Mouse (Mus musculus): Measurements from ENCODE around the gene Sdk2.

Gene Sdk2

DNA sequence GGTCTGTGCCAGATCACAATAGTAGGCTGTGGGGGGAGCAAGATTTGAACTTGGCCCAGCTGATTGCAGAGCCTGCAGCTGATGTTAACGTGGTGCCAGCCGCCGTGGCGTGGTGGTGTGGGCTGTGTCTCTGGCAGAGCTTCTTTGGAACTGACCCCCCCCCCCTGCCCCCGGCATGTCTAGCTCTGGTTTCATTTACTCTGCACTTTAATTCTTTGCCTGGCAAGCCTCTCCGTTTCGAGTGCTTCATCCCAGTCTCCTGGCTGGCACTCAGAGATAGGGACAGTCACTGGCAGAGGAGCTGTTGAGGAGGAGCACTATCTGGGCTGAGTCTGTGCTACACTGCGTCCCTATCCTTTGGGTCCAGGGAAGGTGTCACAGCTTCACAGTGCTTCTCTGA, 75.0 kb downstream of the Sdk2 start:
- no peak for DNase-seq (ENCODE audit: low spot score in 2 of 2)

- DNase-seq (ENCODE audit: low spot score in 2 of 2): peak in 1 of 2 experiments; percentile 50
Observed at GRCm38 (mm10) chr11:113990466-113990865, 76.4 kb downstream of the Sdk2 start.

DNA sequence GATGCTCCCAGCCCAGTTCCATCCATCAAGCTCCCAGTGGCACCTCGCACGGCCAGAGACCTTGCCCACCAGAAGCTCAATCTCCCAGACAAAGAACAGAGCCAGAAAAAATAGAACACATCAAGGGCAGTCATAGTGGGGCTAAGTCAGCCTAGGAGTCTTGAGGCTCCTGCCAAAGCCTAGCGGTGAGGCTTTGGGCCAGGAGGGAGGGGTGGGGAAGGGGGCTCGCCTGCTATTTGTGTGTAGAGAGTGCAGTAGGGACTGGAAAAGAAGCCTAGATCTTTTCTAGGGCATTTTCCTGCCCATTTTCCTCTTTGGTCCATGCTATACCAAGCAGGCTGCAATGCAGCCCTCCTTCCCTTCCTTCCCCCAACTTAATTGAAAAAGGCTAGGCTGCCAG, 76.8 kb downstream of the Sdk2 start:
- DNase-seq (ENCODE audit: low spot score in 2 of 2): no peak

- DNase-seq (ENCODE audit: low spot score in 2 of 2): peak in 1 of 2 experiments; percentile 9
Observed at GRCm38 (mm10) chr11:113985826-113986416, 80.9 kb downstream of the Sdk2 start.

DNA sequence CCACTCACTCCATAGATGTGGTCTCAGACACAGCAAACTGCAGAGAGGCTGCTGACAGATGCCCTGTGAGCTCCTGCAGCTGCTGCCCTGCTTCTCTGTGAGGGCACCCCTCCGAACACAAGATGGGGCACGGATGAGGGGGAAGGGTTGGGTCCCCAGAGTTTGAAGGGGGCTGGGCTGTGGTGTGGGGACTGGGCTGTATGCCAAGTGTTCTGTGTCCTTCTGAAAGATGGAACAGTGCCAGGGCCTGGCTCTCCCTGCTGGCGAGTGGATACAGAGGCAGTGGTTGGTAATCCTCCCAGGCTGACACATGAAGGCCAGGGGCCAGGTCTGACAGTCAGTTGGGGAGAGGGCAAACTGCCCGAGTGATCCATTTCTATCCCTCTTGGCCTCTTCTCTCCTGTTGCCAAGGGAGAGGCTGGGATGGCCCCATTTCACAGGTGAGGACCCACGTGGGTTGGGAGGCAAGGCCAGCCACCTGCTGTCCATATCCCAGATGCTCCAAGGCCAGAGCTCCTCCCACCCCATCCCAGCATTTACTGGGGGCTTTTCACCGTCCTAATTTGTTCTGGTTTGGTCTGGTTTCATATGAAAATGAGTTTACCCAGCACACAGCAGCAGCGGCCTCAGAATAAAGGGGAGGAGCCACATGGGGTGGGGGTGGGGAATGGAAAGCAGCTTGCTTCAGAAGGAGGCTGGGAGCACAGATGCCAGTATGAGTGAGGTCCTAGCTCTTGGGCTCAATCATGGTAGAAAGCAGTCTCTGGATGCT, 84.9 kb downstream of the Sdk2 start:
- no peak for DNase-seq (ENCODE audit: low spot score in 2 of 2)

- no peak for DNase-seq (ENCODE audit: low spot score in 2 of 2)
Observed at GRCm38 (mm10) chr11:113981088-113981487, 85.8 kb downstream of the Sdk2 start.

- DNase-seq (ENCODE audit: low spot score in 2 of 2): no peak
Observed at GRCm38 (mm10) chr11:113978318-113978717, 88.5 kb downstream of the Sdk2 start.

- DNase-seq (ENCODE audit: low spot score in 2 of 2): no peak
Observed at GRCm38 (mm10) chr11:113975667-113975970, 91.2 kb downstream of the Sdk2 start.

DNA sequence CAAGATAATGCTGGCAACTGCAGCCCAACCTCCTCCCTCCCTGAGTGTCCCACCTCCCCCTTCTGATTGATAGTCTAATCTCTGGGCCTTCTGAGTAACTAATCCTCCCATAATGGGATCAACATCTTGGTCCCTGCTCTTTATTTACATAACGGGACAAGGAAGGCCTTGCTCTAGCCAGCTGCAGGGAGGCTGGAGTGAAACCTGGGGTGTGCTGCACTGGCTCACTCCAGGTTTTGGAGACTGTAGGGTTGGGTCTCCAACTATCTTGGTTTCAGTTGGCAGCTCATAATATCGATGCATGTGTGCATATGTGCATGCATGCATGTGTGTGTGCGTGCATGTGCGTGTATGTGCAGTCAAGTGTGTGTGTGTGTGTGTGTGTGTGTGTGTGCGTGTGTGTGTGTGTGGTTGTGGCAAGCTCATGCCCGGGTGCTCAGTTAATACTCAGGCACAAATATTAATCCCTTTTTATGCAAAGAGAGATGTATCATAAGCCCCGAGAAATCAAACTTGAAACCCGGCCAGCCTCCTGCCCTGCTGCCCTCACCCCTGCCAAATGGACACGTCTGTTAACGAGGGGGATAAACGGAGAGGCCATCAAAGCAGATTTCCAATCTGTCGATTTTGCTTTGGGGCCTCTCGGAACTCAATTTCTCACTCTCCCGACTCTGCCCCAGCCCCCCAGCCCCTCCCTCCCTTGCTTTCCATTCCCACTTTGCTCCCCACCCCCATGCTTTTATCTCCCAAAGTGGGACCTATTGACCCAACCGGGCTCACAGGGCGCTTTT, 91.8 kb downstream of the Sdk2 start:
- DNase-seq (ENCODE audit: low spot score in 2 of 2): no peak

DNA sequence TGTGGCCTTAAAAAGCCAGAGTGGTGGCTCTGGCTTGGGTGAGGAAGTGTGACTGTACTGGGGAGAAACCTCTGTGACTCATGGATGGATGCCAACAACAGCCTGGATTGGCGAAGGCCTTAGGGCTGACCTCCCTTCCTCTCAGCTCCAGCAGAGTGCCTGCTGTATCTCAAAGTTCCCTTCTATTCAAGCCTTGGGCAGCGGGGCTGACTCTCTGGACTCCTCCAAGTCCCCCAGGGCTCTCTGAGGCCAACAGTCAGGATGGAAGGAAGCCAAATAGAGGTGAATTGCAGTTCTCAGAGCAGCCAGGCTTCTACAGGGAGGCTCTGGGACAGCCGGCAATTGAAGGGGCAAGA, 94.4 kb downstream of the Sdk2 start:
- DNase-seq (ENCODE audit: low spot score in 2 of 2): peak; percentile 54 to 67

DNA sequence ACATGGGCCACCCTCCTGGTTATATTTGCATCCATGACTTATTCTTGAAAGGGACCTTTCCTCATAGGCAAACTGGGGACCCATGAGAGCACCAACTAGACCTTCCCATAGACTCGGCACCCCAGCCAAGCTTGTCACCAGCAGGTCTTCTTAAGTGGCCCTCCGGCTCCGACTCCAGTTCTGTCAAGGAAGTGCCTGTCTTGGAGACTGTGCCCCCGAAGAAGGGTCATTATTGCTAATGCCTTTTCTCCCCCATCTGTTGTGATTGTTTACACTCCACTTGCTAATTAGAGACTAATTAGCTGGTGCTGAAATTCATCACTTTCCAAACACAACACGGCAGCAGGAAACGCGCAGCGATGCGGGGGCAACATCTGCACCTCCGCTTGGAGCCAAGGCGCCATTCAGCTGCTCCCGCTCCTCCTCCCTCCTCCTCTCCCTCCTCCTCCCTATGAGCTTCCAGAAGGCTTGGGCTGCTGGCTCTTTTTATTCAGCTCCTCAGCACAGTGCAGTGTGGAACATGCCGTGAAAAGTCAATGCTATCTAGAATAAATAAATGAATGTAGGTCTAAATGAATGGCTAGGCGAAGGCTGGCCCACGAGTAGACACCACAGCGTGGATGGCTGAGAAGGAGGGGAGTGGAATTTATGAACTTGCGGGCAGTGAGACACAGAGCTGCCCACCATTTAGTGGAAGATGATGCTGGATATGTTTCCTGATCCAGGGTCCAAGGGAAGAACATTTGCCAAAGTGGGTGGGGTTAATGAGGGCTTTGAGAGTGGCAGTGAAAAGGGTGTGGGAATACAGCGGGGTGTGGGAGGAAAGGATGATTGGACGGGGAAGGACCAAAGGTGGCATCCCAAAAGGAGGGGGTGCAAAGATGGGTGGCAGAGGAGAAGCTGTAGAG, 95.0 kb downstream of the Sdk2 start:
- DNase-seq (ENCODE audit: low spot score in 2 of 2): peak in 1 of 2 experiments; percentile 7

DNA sequence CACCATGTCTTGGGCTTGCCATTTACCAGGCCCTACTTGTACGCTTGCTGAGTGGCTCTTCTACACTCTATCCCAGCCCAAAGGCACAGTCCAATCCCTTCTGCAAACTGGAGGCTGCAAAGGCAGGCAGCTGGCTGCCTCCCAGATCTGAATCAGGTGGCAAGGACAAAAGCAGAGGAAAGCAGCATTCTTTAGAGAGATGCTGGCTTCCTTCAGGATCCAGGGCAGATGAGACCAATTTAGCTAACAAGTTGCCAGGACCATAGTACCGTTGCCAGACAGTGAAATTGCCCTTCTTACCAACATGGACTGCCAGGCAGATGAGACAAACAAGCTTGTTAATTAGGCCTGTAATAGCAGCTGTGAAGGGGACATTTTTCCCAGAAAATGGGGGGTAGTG, 96.8 kb downstream of the Sdk2 start:
- no peak for DNase-seq (ENCODE audit: low spot score in 2 of 2)

DNA sequence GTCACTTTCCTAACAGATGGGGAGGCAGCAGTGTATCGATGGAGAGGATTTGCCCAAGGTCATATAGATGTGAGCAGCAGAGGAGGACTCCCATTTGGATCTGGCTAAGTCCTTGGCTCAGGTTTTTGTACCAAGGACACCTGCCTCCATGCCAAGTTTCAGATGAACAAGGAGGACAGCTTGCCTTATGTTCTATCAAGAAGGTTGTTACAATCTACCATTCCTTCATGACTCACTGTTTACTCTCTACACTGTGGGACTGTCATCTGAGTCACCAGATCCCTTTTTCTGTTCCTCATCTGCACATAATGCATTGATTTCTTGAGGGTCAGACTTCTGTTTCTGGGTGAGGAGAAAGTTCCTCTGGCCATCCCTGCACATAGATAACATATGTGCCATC, 101.6 kb downstream of the Sdk2 start:
- no peak for DNase-seq (ENCODE audit: low spot score in 2 of 2)

DNA sequence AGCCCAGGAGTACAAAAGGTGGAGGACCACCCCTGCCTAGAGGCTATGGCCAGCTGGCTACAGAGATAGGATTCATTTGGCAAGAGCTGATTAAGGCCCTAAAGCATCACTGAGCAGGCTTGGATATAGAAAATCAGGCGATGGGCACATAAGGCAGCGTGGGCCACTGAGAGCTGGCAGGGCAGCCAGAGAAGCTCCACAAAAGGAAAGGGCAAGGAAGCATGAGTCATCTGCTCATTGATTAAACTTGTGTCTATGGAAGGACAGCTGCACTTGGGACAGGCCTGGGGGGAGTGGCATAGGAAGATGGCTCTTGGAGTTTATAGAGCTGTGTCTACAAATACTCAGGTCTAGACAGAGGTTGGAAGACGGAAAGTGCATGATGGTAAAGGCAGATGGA, 104.1 kb downstream of the Sdk2 start:
- DNase-seq (ENCODE audit: low spot score in 2 of 2): no peak

DNA sequence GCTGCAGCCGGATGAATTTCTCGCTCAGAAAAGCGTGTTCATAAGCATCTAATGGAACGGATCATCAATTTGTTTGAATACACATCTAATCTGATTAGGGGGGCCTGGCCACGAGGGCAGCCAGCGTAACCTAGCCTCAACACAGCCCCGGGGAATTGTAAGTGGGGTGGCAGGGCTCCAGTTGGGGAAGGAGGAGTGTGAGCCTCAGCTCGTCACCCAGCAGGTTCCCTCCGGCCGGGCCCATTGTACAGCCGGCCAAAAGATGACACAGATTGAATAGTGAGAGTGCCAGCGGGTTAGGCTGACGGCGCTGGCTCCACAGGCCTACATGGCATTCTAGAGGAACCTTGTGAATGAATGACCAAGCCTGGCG, 115.2 kb downstream of the Sdk2 start:
- DNase-seq (ENCODE audit: low spot score in 2 of 2): no peak

DNA sequence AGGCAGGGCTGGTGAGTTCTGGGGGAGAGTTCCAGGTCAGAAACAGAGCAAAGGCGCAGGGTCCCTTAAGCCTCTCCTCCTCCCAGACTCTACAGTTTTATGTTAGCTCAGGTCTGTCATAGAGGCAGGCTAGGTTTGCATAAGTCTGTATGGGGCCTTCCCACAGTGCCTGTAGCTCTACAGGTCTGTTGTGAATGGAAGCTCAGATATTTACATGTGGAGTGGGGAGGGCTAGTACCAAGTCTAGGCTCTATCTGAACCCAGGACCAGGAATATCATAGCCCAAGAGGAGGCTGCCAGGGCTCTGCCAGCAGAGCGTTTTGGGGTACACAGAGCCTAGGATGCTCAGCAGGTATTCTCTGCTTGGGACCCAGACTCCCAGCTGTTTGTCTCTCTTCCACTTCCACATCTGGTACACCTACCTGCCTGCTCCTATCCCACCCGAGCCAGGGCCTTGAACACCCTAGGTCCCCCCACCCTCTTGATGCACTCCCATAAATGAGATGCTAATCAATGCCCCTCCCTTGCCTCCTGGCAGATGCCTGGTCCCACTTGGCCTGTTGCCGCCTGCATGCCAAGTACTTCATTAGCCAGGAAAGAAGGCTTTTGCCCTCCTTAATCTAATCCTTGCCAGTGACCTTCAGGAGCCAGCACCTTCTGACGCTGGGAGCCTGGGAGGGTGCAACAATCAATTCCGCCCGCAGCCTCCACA, 115.8 kb downstream of the Sdk2 start:
- DNase-seq (ENCODE audit: low spot score in 2 of 2): no peak

DNA sequence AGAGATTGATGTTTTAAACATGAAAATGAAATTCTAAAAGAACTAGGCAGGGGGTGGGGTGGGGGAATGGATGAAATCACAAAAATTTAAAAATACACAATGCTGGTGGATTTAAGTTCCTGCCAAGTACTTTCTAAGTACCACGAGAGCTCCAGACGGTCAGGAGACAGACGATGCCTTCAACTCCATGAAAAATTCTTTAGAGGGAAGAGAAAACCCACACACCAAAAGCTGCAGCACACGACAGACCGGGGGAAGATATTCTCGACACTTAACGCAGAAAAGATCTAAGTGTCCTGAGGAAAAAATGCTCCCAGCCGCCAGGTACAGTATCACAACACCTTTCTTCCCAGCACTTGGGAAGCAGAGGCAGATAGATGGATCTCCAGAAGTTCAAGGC, 118.2 kb downstream of the Sdk2 start:
- no peak for DNase-seq (ENCODE audit: low spot score in 2 of 2)

DNA sequence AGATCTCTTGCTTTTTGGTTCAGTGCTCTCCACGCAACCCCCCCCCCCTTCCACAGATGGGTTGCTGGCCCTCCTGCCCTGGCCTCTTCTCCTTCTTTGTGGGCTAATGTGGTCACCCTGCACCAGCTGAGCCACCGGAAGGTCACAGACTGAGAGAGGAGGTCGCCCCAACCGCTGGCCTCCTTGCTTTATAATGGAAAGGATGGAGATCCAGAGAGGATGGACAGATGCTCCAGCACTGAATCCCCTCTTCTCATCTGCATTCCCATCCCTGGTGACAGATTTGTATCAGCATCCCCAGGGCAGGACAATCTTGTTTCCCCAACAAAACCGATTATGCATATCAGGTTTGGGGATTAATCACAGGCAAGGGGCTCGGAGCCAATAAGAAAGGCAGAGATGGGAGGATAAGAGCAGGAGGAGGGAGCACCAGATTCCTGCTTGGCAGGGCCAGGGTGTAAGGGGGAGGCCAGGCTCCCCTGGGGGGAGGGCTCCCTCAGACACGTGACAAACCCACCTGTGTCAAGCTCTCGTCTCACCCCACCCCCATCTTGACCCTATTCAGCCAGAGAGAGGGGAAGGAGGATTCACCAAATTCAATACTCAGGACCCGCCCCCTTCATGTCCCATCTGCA, 124.6 kb downstream of the Sdk2 start:
- no peak for DNase-seq (ENCODE audit: low spot score in 2 of 2)

GRCm38 (mm10) chr11:113933678-113934077, 133.2 kb downstream of the Sdk2 start:
- no peak for DNase-seq (ENCODE audit: low spot score in 2 of 2)

GRCm38 (mm10) chr11:113932909-113933308, 133.9 kb downstream of the Sdk2 start:
- no peak for DNase-seq (ENCODE audit: low spot score in 2 of 2)

DNA sequence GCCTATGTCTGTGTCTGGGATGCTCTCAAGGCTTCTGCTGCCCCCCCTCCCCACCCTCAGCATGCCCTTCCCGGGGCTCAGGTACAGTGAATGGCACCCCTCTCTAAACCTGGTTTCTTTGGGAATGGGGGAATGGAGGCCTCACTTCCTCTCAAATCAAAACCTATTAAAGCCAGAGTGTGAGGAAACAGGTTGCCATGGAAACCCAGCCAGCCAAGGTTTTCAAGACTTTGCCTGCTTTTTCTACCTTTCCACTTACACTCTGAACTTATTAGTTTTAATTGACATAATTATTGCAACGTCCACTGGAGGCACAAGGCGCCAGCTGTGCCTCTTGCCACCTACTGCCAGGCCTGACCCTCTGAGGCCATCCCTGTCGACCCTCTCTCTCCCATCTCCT, 135.1 kb downstream of the Sdk2 start:
- DNase-seq (ENCODE audit: low spot score in 2 of 2): no peak

Measured in heart, adult 9 months (tissue).